Mouse (Mus musculus) lung, adult 2 months (tissue): ENCODE data around the gene Kcnj11. TPM values are rescaled to one million over a fixed set of nuclear protein-coding genes. Genes with fewer than 3 reads are reported as not detected.

Source experiments
- DNase-seq: peaks from one replicate; pipeline ENCODE4 v3.0.0; 2022
- H3K4me1 ChIP-seq: fragments of 200-500 bp; 2 replicates; pipeline ENCODE4 v1.6.1; 2011; ENCODE audit warnings: low read length; ENCODE audit not compliant: control insufficient read depth, insufficient read depth
- H3K4me3 ChIP-seq: fragments of 200-500 bp; replicated peaks from 2 replicates; pipeline ENCODE3; 2011; ENCODE audit warnings: low read depth, mild to moderate bottlenecking, control low read depth, low read length; ENCODE audit errors: extremely low read depth
- CTCF ChIP-seq: fragments of 200-500 bp; IDR thresholded peaks from 2 replicates; pipeline ENCODE4 v1.5.1; 2011; ENCODE audit warnings: mild to moderate bottlenecking, low read length, control low read depth; ENCODE audit not compliant: insufficient read depth
- POLR2A ChIP-seq: fragments of 200-500 bp; IDR thresholded peaks from 2 replicates; pipeline ENCODE4 v1.6.1; 2011; ENCODE audit warnings: low read depth, mild to moderate bottlenecking, control low read depth, low read length, borderline replicate concordance; ENCODE audit errors: extremely low read depth
- WGBS: fragments of 180-500 bp; shearing (Covaris S2); methylation state at CpG from one replicate; pipeline ENCODE4 v1.1.7; 2018; 5-methylcytosine and 5-hydroxymethylcytosine counted together
- polyA plus RNA-seq: library from polyadenylated mRNA; depleted of rRNA; stranded (reverse); fragments of >200 nt; gene quantifications from 2 replicates; pipeline ENCODE4 v1.2.3, GENCODE M21; 2012

Gene Kcnj11
- polyA plus RNA-seq, 1 experiment, result 4.9 TPM

- Histone ChIP-seq H3K4me1 (no peaks in the 10 kb centered on the region), H3K4me3 (no peak overlapping the region)
- DNase-seq, result no peak
- TF ChIP-seq POLR2A (no peak), CTCF (no peak)
- WGBS, result 53% methylated on average over 7 of the region's 7 CpGs
Observed at GRCm38 (mm10) chr7:46129463-46130179, 29.1 kb upstream of the Kcnj11 start.

DNA sequence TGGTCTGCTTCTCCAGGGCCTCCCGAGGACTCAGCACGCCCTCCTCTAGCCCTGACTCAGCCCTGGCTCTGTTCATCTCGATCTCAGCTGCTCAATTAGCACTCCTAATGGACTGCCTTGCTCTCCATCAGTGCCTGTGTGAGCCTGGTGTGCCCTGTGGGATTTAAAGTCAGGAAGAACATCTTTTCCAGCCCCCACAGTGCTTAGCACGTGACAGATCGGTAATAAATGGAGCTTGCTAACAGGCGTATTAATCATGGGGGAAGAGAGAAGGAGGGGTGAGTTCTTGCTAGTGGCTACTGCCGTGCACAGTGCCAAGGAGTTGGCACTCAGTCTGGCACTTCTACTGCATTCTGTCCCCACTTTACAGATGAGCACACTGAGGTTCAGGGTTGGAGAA is 27.6 kb upstream of the Kcnj11 start:
- no peaks in the 10 kb centered on the region for H3K4me1 ChIP-seq
- DNase-seq, result no peak
- no peak overlapping the region for H3K4me3 ChIP-seq
- WGBS, result 38% methylated on average over 7 of the region's 7 CpGs
- TF ChIP-seq CTCF, result no peak
- TF ChIP-seq POLR2A, result no peak

DNA sequence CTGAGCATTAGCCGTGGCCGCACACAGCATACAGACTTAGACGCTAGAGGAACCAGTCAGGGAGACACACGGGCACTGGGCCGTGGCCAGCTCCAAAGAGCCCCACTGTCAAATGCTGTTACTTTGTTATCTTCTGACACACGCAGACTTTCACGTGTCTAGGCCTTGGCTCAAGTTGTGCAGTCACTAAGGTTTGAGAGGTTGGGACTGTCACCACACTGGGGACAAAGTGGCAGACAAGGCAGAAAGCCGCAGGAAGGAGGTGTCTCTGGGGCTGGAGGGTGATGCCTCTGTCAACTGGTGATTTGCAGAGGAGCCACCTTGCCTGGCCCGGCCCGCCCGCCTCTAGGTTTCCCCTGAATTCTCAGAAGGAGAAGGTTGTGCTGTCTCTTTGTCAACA is 24.8 kb upstream of the Kcnj11 start:
- 81% methylated on average over 11 of the region's 11 CpGs for WGBS
- DNase-seq, result no peak
- TF ChIP-seq POLR2A (no peak), CTCF (no peak)
- H3K4me3 ChIP-seq, result no peak overlapping the region
- no peaks in the 10 kb centered on the region for H3K4me1 ChIP-seq

- H3K4me3 ChIP-seq, result no peak overlapping the region
- no peak for DNase-seq
- 56% methylated on average over 6 of the region's 6 CpGs for WGBS
- no peaks in the 10 kb centered on the region for H3K4me1 ChIP-seq
- TF ChIP-seq CTCF, result no peak
- TF ChIP-seq POLR2A, result no peak
Observed at GRCm38 (mm10) chr7:46124460-46124859, 23.9 kb upstream of the Kcnj11 start.

- 14% methylated on average over 4 of the region's 4 CpGs for WGBS
- Histone ChIP-seq H3K4me3 (no peak overlapping the region), H3K4me1 (no peaks in the 10 kb centered on the region)
- DNase-seq, result no peak
- TF ChIP-seq POLR2A (no peak), CTCF (no peak)
Observed at GRCm38 (mm10) chr7:46122964-46123363, 22.4 kb upstream of the Kcnj11 start.

DNA sequence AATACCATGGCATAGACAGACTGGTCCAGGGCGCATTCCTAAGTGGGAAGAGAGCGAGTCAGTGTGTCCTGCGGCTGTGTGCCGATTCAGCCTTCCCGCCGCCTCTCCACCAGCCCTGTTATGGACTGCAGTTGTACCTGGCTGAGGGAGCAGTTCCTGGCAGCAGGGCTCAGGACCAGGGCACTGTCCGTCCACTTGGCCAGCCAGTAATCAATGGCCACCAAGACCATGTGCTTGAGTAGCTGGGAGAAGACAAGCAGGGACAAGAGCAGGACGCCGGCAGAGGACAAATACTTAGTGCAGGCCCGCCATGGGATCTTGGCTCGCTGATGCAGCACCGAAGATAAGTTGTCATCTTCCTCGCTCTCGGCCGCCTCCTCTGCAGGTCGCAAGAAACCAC is 16.5 kb upstream of the Kcnj11 start:
- Histone ChIP-seq H3K4me3 (no peak overlapping the region), H3K4me1 (no peaks in the 10 kb centered on the region)
- DNase-seq, result no peak
- WGBS, result 93% methylated on average over 16 of the region's 16 CpGs
- TF ChIP-seq CTCF (no peak), POLR2A (no peak)

DNA sequence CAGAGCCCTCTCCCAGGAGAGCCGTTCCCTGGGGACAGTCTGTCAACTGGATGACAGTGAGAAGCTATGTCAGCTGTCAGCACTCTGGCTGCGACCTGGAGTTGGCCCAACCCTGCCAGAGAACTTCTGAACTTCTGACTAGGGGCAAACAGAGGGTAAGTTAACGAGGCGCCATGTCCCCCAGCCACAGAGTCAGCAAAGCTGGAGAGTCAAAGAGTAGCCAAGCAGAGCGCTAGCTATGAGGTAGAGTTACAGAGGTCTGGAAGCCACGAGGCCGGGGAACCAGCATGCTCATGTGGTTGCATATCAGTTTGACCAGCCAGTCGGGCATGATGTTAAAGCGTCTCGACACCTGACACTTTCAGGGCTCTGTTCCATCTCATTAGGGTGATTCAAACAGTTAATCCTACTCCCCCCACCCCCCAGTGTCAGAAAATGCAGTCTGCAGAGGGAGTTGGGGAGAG is 15.6 kb upstream of the Kcnj11 start:
- 46% methylated on average over 10 of the region's 10 CpGs for WGBS
- H3K4me1 ChIP-seq, result no peaks in the 10 kb centered on the region
- TF ChIP-seq CTCF (no peak), POLR2A (no peak)
- no peak overlapping the region for H3K4me3 ChIP-seq
- no peak for DNase-seq

DNA sequence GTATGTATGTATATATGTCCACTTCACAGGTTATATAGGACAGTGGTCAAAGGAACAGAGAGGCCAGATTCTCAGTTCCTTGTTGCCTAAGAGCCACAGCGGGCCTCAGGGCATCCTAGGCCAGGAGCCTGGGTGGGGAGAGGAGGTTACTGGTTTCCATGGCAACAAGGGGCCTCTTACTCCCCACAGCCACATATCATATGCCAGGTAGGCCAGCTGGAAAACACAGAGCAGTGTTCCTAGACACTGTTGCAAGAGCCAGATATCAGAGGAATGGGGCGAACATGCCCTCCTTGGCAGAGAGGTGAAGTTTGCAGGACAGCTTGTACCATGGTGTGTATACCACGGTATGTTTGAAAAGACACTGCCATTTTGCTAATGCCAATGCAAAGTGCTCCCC is 12.9 kb upstream of the Kcnj11 start:
- DNase-seq, result no peak
- H3K4me1 ChIP-seq, result no peaks in the 10 kb centered on the region

DNA sequence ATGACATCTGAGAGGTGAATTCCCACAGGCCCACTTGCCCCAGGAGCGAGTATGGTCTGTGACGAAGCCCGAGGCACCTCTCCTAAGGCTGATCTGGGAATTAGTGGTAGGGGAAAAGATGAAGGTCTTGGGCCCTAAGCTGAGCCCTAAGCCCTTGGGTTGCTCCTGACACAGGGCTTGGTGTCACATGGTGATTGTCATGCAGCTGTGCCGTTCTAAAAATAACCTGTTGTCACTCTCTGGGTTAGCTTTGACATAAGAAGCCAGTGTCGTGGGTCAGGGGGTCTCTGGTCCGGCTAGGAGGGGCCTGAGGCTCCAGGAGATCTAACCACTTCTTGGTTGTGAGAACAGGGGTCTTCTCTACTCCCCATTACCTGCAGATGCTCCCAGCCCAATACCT is 11.4 kb upstream of the Kcnj11 start:
- H3K4me1 ChIP-seq, result no peaks in the 10 kb centered on the region
- DNase-seq, result no peak
- TF ChIP-seq POLR2A, result no peak
- TF ChIP-seq CTCF, result no peak
- WGBS, result 66% methylated on average over 6 of the region's 6 CpGs
- no peak overlapping the region for H3K4me3 ChIP-seq

More for the DNA sequence above, 12.9 kb upstream of the Kcnj11 start:
- no peak for TF ChIP-seq POLR2A
- no peak for TF ChIP-seq CTCF
- H3K4me3 ChIP-seq, result no peak overlapping the region
- 57% methylated on average over 3 of the region's 3 CpGs for WGBS

- TF ChIP-seq POLR2A (no peak), CTCF (no peak)
- no peak for DNase-seq
- Histone ChIP-seq H3K4me3 (no peak overlapping the region), H3K4me1 (no peaks in the 10 kb centered on the region)
- 74% methylated on average over 15 of the region's 15 CpGs for WGBS
Observed at GRCm38 (mm10) chr7:46111212-46111817, 10.8 kb upstream of the Kcnj11 start.
